Mouse (Mus musculus): ENCODE results near the gene Zfp947. TPM values are rescaled to one million over a fixed set of nuclear protein-coding genes. Genes with fewer than 3 reads are reported as not detected.

Gene Zfp947
- 11.7 TPM for polyA plus RNA-seq (2014; fragmentation: Illumina TruSeq; extraction: RNeasy Lipid Tissue Mini Kit (QIAGEN cat#74804); ENCODE audit: low replicate concordance)

GRCm38 (mm10) chr17:22165722-22166294 is at the start of gene Zfp947:
TSS of gene Zfp947 (minus strand) at chr17:22166190.

Other genes starting within 250 kb of the Zfp947 start
- gene Zfp942, start 203.7 kb downstream of the Zfp947 start, polyA plus RNA-seq (2014; fragmentation: Illumina TruSeq; extraction: RNeasy Lipid Tissue Mini Kit (QIAGEN cat#74804); ENCODE audit: low replicate concordance): 171 TPM
- 146 TPM for gene Zfp943, start 203.6 kb downstream of the Zfp947 start, polyA plus RNA-seq (2014; fragmentation: Illumina TruSeq; extraction: RNeasy Lipid Tissue Mini Kit (QIAGEN cat#74804); ENCODE audit: low replicate concordance)
- 34.2 TPM for gene Zfp994, start 59.4 kb upstream of the Zfp947 start, polyA plus RNA-seq (2014; fragmentation: Illumina TruSeq; extraction: RNeasy Lipid Tissue Mini Kit (QIAGEN cat#74804); ENCODE audit: low replicate concordance)
- 118 TPM for gene CT030661.1, start 148.6 kb upstream of the Zfp947 start, polyA plus RNA-seq (2014; fragmentation: Illumina TruSeq; extraction: RNeasy Lipid Tissue Mini Kit (QIAGEN cat#74804); ENCODE audit: low replicate concordance)
- 86.1 TPM for gene Zfp944, start 195.2 kb upstream of the Zfp947 start, polyA plus RNA-seq (2014; fragmentation: Illumina TruSeq; extraction: RNeasy Lipid Tissue Mini Kit (QIAGEN cat#74804); ENCODE audit: low replicate concordance)
- 87.2 TPM for gene Zfp758, start 195.3 kb upstream of the Zfp947 start, polyA plus RNA-seq (2014; fragmentation: Illumina TruSeq; extraction: RNeasy Lipid Tissue Mini Kit (QIAGEN cat#74804); ENCODE audit: low replicate concordance)

All from small intestine, adult 10 weeks (tissue).